Mouse (Mus musculus): Measurements from ENCODE around the gene Casp6.

DNA sequence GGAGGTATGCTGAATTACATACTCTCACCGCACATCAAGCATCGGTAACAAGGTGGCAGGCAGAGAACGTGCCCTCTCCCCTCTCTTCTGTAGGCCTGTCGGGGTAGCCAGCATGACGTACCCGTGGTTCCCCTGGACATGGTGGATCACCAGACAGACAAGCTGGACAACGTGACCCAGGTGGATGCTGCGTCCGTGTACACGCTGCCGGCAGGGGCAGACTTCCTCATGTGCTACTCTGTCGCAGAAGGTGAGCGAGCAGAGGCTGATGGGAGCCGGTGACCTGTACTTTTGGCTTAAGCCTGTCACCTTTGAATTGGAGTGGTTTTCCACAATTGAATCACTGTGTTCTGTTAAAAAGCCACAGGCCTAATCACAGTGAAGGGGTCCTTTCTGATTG is 10.8 kb downstream of the Casp6 start:
- TF ChIP-seq USF1 (IDR thresholded peaks at IDR 0.05; ENCODE audit: low read depth) (no peak), POLR2A (IDR thresholded peaks at IDR 0.05; ENCODE audit: insufficient read length, low read depth) (no peak), MAX (IDR thresholded peaks at IDR 0.05; ENCODE audit: low read depth) (no peak), TCF12 (IDR thresholded peaks at IDR 0.05; ENCODE audit: insufficient read depth, poor library complexity, severe bottlenecking) (no peak), CEBPB (IDR thresholded peaks at IDR 0.05; ENCODE audit: insufficient read depth, poor library complexity, severe bottlenecking) (no peak), TCF3 (IDR thresholded peaks at IDR 0.05; ENCODE audit: insufficient read length, low read depth) (no peak), POLR2AphosphoS2 (IDR thresholded peaks at IDR 0.05; ENCODE audit: insufficient read length, low read depth) (no peak), E2F4 (IDR thresholded peaks at IDR 0.05; ENCODE audit: insufficient read depth) (no peak), MYOG (IDR thresholded peaks at IDR 0.05; ENCODE audit: control insufficient read depth in 1 of 3, insufficient read depth in 1 of 3, insufficient read length in 2 of 3, low read depth in 2 of 3) (no peak)
